Mouse (Mus musculus) ES-E14 (cell line): ENCODE data around the gene Pml. TPM values are rescaled to one million over a fixed set of nuclear protein-coding genes. Genes with fewer than 3 reads are reported as not detected.

Experiments used
- DNase-seq: peaks from one replicate; pipeline ENCODE4 v3.0.0-alpha.2; 2013; ENCODE audit warnings: low read depth, low spot score
- H3K27ac ChIP-seq: 2 replicates; pipeline ENCODE4 v1.5.1; 2012; ENCODE audit warnings: low read depth, mild to moderate bottlenecking, low read length, moderate library complexity, mixed read lengths; ENCODE audit not compliant: poor library complexity, insufficient read depth, severe bottlenecking
- H3K36me3 ChIP-seq: 2 replicates; pipeline ENCODE4 v1.6.1; 2012; ENCODE audit warnings: mild to moderate bottlenecking, low read length, moderate library complexity, mixed read lengths; ENCODE audit not compliant: control insufficient read depth, poor library complexity, insufficient read depth, severe bottlenecking
- H3K4me1 ChIP-seq, 2 experiments: fragments of 150-350 bp in 1 of 2; sonication (generic) in 1 of 2; 2 replicates each; pipeline ENCODE4 v1.6.1; 2012; ENCODE audit warnings: low read length in 2 of 2, mild to moderate bottlenecking in 1 of 2, mixed read lengths in 1 of 2; ENCODE audit not compliant: control insufficient read depth in 2 of 2, insufficient read depth in 2 of 2, poor library complexity in 1 of 2
- H3K4me3 ChIP-seq, 2 experiments: fragments of 150-350 bp in 1 of 2; sonication (generic) in 1 of 2; 2 replicates each; pipeline ENCODE4 v1.5.1; 2012; ENCODE audit warnings: low read length in 2 of 2, low read depth in 1 of 2, mild to moderate bottlenecking in 1 of 2, mixed read lengths in 1 of 2; ENCODE audit not compliant: insufficient read depth in 1 of 2, poor library complexity in 1 of 2, severe bottlenecking in 1 of 2
- H3K9ac ChIP-seq: 2 replicates; pipeline ENCODE4 v1.6.1; 2012; ENCODE audit warnings: low read depth, mild to moderate bottlenecking, low read length, mixed read lengths; ENCODE audit not compliant: poor library complexity, insufficient read depth, severe bottlenecking
- H3K9me3 ChIP-seq: fragments of 150-350 bp; sonication (generic); 2 replicates; pipeline ENCODE4 v1.6.1; 2012; ENCODE audit warnings: low read depth, mild to moderate bottlenecking, low read length; ENCODE audit not compliant: control insufficient read depth, insufficient read depth
- CHD2 ChIP-seq: IDR thresholded peaks from 2 replicates; pipeline ENCODE4 v1.6.1; 2014; ENCODE audit warnings: mild to moderate bottlenecking, low read depth, low read length, inconsistent platforms
- HCFC1 ChIP-seq: IDR thresholded peaks from 2 replicates; pipeline ENCODE4 v1.6.1; 2012; ENCODE audit warnings: low read length, inconsistent platforms, borderline replicate concordance; ENCODE audit not compliant: insufficient read depth
- MAFK ChIP-seq: IDR thresholded peaks from 2 replicates; pipeline ENCODE4 v1.6.1; 2014; ENCODE audit warnings: mild to moderate bottlenecking, low read depth, low read length, inconsistent platforms; ENCODE audit not compliant: insufficient read depth
- ZC3H11A ChIP-seq: IDR thresholded peaks from 2 replicates; pipeline ENCODE4 v1.6.1; 2012; ENCODE audit warnings: low read depth, mild to moderate bottlenecking, inconsistent platforms, low read length, borderline replicate concordance
- ZNF384 ChIP-seq: IDR thresholded peaks from 2 replicates; pipeline ENCODE4 v1.6.1; 2012; ENCODE audit warnings: low read depth, low read length, inconsistent platforms
- in situ Hi-C, 2 experiments: fragments of 600-800 bp; cut with MboI; formaldehyde crosslinking; loops; one replicate each; pipeline ENCODE4 v1.15.1; 2025; ENCODE audit warnings: low sequenced_read_pairs in 2 of 2, inconsistent platforms in 1 of 2; ENCODE audit not compliant: unreplicated experiment in 2 of 2
- total RNA-seq: library from RNA; depleted of rRNA; stranded (reverse); fragments of 300-350 nt; gene quantifications from 2 replicates; pipeline ENCODE4 v1.2.3, GENCODE M21; 2012

The Pml gene
- total RNA-seq, 1 experiment, result 72.6 TPM

GRCm38 (mm10) chr9:58196141-58196540 lies 53.4 kb downstream of the Pml start:
- in situ Hi-C loops, result no loop called here
- no peak overlapping the region for H3K27ac ChIP-seq
- no peaks in the 10 kb centered on the region for H3K9me3 ChIP-seq
- TF ChIP-seq HCFC1 (no peak), MAFK (no peak), CHD2 (no peak), ZNF384 (no peak), ZC3H11A (no peak)
- no peak for DNase-seq
- peaks cover 4 to 34% of the 10 kb centered on the region in 2 experiments; a peak in 2 of 4 replicates for H3K4me1 ChIP-seq
- no peaks in the 10 kb centered on the region for H3K36me3 ChIP-seq
- no peak overlapping the region for H3K9ac ChIP-seq
- H3K4me3 ChIP-seq, result peak overlapping the region; percentile 33 to 52; a peak in 2 of 4 replicates

DNA sequence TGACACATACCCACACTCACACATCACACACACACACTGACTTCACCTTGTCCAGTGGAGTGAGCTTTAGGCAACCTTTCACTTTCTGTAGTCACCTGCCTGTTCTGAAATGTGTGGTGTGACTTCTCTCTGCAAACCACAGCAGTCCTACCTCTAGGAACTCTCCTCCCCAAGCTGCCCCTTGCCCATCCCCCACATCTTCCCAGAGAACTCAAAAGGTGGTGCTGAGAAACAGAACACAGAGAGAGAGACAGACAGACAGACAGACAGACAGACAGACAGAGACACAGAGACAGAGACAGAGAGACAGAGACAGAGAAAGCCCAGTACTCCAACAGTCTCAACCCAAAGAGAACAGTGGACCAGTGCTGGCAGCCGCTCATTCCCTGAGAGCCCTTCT lies 53.9 kb downstream of the Pml start:
- in situ Hi-C loops, result no loop called here
- Histone ChIP-seq H3K4me3 (no peak overlapping the region), H3K4me1 (peaks cover 2 to 32% of the 10 kb centered on the region in 2 experiments; a peak in 2 of 4 replicates), H3K36me3 (no peaks in the 10 kb centered on the region), H3K9me3 (no peaks in the 10 kb centered on the region), H3K27ac (no peak overlapping the region), H3K9ac (no peak overlapping the region)
- TF ChIP-seq ZNF384 (no peak), CHD2 (no peak), MAFK (no peak), HCFC1 (no peak), ZC3H11A (no peak)
- DNase-seq, result no peak

DNA sequence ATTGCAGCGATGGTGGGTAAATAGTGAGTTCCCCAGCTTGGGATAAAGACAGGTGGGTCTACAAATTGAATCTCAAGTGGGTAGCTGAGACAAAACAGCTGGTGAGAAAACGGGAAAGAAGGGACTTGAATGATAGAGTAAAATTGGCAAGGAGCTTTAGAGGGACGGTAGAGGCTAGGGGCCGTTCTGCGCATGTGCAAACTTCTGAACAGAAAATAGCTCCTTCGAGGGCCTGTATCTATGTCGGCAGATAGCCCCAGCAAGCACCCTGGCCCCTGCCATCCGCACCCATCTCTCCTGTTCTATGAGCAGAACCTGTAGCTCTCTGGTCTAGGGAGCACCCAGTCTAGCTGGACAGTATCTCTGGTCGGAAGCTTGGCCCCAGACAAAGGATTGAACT lies 55.4 kb downstream of the Pml start:
- TF ChIP-seq MAFK, result no peak
- no peak for TF ChIP-seq CHD2
- no peak for TF ChIP-seq HCFC1
- TF ChIP-seq ZNF384, result no peak
- no peak for TF ChIP-seq ZC3H11A
- H3K4me3 ChIP-seq, result no peak overlapping the region
- peaks cover 2 to 25% of the 10 kb centered on the region in 2 experiments; a peak in 2 of 4 replicates for H3K4me1 ChIP-seq
- no peaks in the 10 kb centered on the region for H3K9me3 ChIP-seq
- no peak overlapping the region for H3K27ac ChIP-seq
- H3K36me3 ChIP-seq, result no peaks in the 10 kb centered on the region
- in situ Hi-C loops, result no loop called here
- H3K9ac ChIP-seq, result no peak overlapping the region
- DNase-seq, result no peak

- Histone ChIP-seq H3K9ac (no peak overlapping the region), H3K4me1 (no peaks in the 10 kb centered on the region), H3K4me3 (no peak overlapping the region), H3K9me3 (no peaks in the 10 kb centered on the region), H3K36me3 (no peaks in the 10 kb centered on the region), H3K27ac (no peak overlapping the region)
- in situ Hi-C loops, result no loop called here
- DNase-seq, result no peak
- TF ChIP-seq MAFK, result no peak
- TF ChIP-seq HCFC1, result no peak
- TF ChIP-seq ZC3H11A, result no peak
- TF ChIP-seq CHD2, result no peak
- TF ChIP-seq ZNF384, result no peak
These were observed 65.1 kb downstream of the Pml start for GRCm38 (mm10) chr9:58184456-58184855.

- no peak overlapping the region for H3K27ac ChIP-seq
- no peak overlapping the region for H3K9ac ChIP-seq
- no peak for TF ChIP-seq ZC3H11A
- no peak for TF ChIP-seq MAFK
- no peak for TF ChIP-seq HCFC1
- no peak for TF ChIP-seq CHD2
- no peak for TF ChIP-seq ZNF384
- H3K4me1 ChIP-seq, result peaks cover 0 to 5% of the 10 kb centered on the region in 2 experiments; a peak in 1 of 4 replicates
- no peaks in the 10 kb centered on the region for H3K36me3 ChIP-seq
- H3K9me3 ChIP-seq, result no peaks in the 10 kb centered on the region
- no peak for DNase-seq
- in situ Hi-C loops, result no loop called here
- H3K4me3 ChIP-seq, result no peak overlapping the region
These were observed 70.2 kb downstream of the Pml start for GRCm38 (mm10) chr9:58179390-58179789.
